Mouse (Mus musculus) intestine, embryonic 16.5 days (tissue): ENCODE measurements around the gene Rap1a. TPM values are rescaled to one million over a fixed set of nuclear protein-coding genes. Genes with fewer than 3 reads are reported as not detected.

ENCODE experiments used
- ATAC-seq: fragments of 200-750 bp; cut with Nextera tagmentation; 2 replicates; pipeline ENCODE4 v1.8.0; 2017; ENCODE audit warnings: moderate TSS enrichment, moderate library complexity
- H3K27ac ChIP-seq: fragments of 300-500 bp; sonication (generic); 2 replicates; pipeline ENCODE4 v1.5.1; 2014; ENCODE audit warnings: mild to moderate bottlenecking, low read length
- H3K27me3 ChIP-seq: fragments of 300-500 bp; sonication (generic); replicated peaks from 2 replicates; pipeline ENCODE4 v1.6.1; 2014; ENCODE audit warnings: low read length, control low read depth, mixed read lengths; ENCODE audit not compliant: control insufficient read depth, insufficient read depth
- H3K36me3 ChIP-seq: fragments of 300-500 bp; sonication (generic); 2 replicates; pipeline ENCODE4 v1.6.1; 2014; ENCODE audit warnings: low read length, control low read depth; ENCODE audit not compliant: control insufficient read depth, insufficient read depth
- H3K4me1 ChIP-seq: fragments of 300-500 bp; sonication (generic); 2 replicates; pipeline ENCODE4 v1.6.1; 2014; ENCODE audit warnings: low read length, control low read depth, mixed read lengths; ENCODE audit not compliant: control insufficient read depth, insufficient read depth
- H3K4me2 ChIP-seq: fragments of 300-500 bp; sonication (generic); 2 replicates; pipeline ENCODE4 v1.6.1; 2014; ENCODE audit warnings: low read depth, low read length, control low read depth
- H3K4me3 ChIP-seq: fragments of 300-500 bp; sonication (generic); 2 replicates; pipeline ENCODE4 v1.5.1; 2014; ENCODE audit warnings: mild to moderate bottlenecking, low read length
- H3K9ac ChIP-seq: fragments of 300-500 bp; sonication (generic); 2 replicates; pipeline ENCODE4 v1.6.1; 2014; ENCODE audit warnings: low read depth, low read length
- H3K9me3 ChIP-seq: fragments of 300-500 bp; sonication (generic); 2 replicates; pipeline ENCODE4 v1.6.1; 2016; ENCODE audit warnings: low read length, control low read depth; ENCODE audit not compliant: control insufficient read depth
- WGBS: fragments of 180-500 bp; shearing (Covaris S2); extraction: QIAGEN DNeasy Blood & Tissue Kit; methylation state at CpG from one replicate; pipeline ENCODE4 v1.1.7; 2014; 5-methylcytosine and 5-hydroxymethylcytosine counted together
- polyA plus RNA-seq: library from polyadenylated mRNA; unstranded; fragments of >200 nt; fragmentation: Nextera tagmentation; extraction: Ambion mirVana; gene quantifications from 2 replicates; pipeline ENCODE4 v1.2.1, GENCODE M21; 2015

Gene Rap1a
- 104 and 107 TPM in 2 replicates for polyA plus RNA-seq

GRCm38 (mm10) chr3:105801191-105802166 is at the start of gene Rap1a:
TSS of gene Rap1a (minus strand) at chr3:105801336.
- ATAC-seq, result peak; percentile 94
- 22% methylated on average over 34 of the region's 50 CpGs for WGBS
- peak within 1 kb of the TSS; percentile 57 for H3K4me2 ChIP-seq
- no peaks in the 10 kb centered on the region for H3K36me3 ChIP-seq
- H3K9ac ChIP-seq, result peak within 1 kb of the TSS; percentile 87
- H3K4me1 ChIP-seq, result peaks cover 17% of the 10 kb centered on the region
- H3K27ac ChIP-seq, result peak within 1 kb of the TSS; percentile 92
- H3K9me3 ChIP-seq, result no peaks in the 10 kb centered on the region
- H3K27me3 ChIP-seq, result no peaks in the 10 kb centered on the region
- peak within 1 kb of the TSS; percentile 78 for H3K4me3 ChIP-seq

GRCm38 (mm10) chr3:105846294-105847069 is 45.3 kb upstream of the Rap1a start:
- no peaks in the 10 kb centered on the region for H3K9me3 ChIP-seq
- no peak overlapping the region for H3K27ac ChIP-seq
- H3K4me2 ChIP-seq, result no peak overlapping the region
- H3K36me3 ChIP-seq, result no peaks in the 10 kb centered on the region
- 37% methylated on average over 7 of the region's 7 CpGs for WGBS
- H3K4me1 ChIP-seq, result no peaks in the 10 kb centered on the region
- peak; percentile 93 for ATAC-seq
- no peak overlapping the region for H3K4me3 ChIP-seq
- H3K27me3 ChIP-seq, result no peaks in the 10 kb centered on the region
- no peak overlapping the region for H3K9ac ChIP-seq

- H3K4me3 ChIP-seq, result no peak overlapping the region
- H3K9ac ChIP-seq, result no peak overlapping the region
- H3K27me3 ChIP-seq, result no peaks in the 10 kb centered on the region
- WGBS, result 84% methylated on average over 4 of the region's 4 CpGs
- H3K4me1 ChIP-seq, result no peaks in the 10 kb centered on the region
- H3K36me3 ChIP-seq, result no peaks in the 10 kb centered on the region
- H3K9me3 ChIP-seq, result no peaks in the 10 kb centered on the region
- H3K4me2 ChIP-seq, result no peak overlapping the region
- no peak for ATAC-seq
- H3K27ac ChIP-seq, result no peak overlapping the region
Observed at GRCm38 (mm10) chr3:105839836-105840235, 38.7 kb upstream of the Rap1a start.

- H3K4me2 ChIP-seq, result no peak overlapping the region
- no peaks in the 10 kb centered on the region for H3K36me3 ChIP-seq
- H3K4me1 ChIP-seq, result no peaks in the 10 kb centered on the region
- no peak for ATAC-seq
- H3K27ac ChIP-seq, result no peak overlapping the region
- no peak overlapping the region for H3K4me3 ChIP-seq
- no peak overlapping the region for H3K9ac ChIP-seq
- no peaks in the 10 kb centered on the region for H3K27me3 ChIP-seq
- 75% methylated on average over 3 of the region's 3 CpGs for WGBS
- no peaks in the 10 kb centered on the region for H3K9me3 ChIP-seq
Observed at GRCm38 (mm10) chr3:105838655-105839054, 37.5 kb upstream of the Rap1a start.

- 85% methylated on average over 3 of the region's 3 CpGs for WGBS
- H3K4me3 ChIP-seq, result no peak overlapping the region
- ATAC-seq, result no peak
- no peaks in the 10 kb centered on the region for H3K9me3 ChIP-seq
- H3K4me2 ChIP-seq, result no peak overlapping the region
- no peaks in the 10 kb centered on the region for H3K27me3 ChIP-seq
- H3K36me3 ChIP-seq, result no peaks in the 10 kb centered on the region
- no peaks in the 10 kb centered on the region for H3K4me1 ChIP-seq
- no peak overlapping the region for H3K27ac ChIP-seq
- H3K9ac ChIP-seq, result no peak overlapping the region
Observed at GRCm38 (mm10) chr3:105836883-105837282, 35.7 kb upstream of the Rap1a start.

GRCm38 (mm10) chr3:105835875-105836274 is 34.7 kb upstream of the Rap1a start:
- no peak for ATAC-seq
- no peaks in the 10 kb centered on the region for H3K4me1 ChIP-seq
- 85% methylated on average over 3 of the region's 3 CpGs for WGBS

DNA sequence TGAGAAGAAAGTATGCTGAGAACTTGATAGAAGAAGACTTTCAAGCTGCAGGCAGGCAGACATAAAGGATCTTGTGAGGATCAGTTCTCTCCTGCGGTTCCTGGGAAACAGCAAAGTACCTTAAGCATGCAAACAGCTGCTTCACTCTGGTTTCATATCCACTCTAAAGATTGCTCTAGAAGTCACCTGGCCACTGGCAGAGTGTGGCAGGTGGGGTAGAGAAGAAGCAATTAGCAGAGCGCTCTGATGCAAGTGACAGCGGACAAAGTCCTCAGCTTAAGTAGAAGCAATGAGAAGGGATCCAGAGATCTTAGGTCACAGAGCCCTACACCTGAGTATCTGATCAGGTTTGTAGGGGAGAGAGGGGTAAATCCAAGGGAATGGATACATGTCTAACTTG is 30.4 kb upstream of the Rap1a start:
- H3K9ac ChIP-seq, result no peak overlapping the region
- H3K27ac ChIP-seq, result no peak overlapping the region
- ATAC-seq, result peak; percentile 58; the same call in 1 of the 2 replicates
- H3K4me1 ChIP-seq, result no peaks in the 10 kb centered on the region
- no peak overlapping the region for H3K4me3 ChIP-seq
- no peak overlapping the region for H3K4me2 ChIP-seq
- WGBS, result 88% methylated on average over 3 of the region's 3 CpGs
- H3K27me3 ChIP-seq, result no peaks in the 10 kb centered on the region
- H3K36me3 ChIP-seq, result no peaks in the 10 kb centered on the region
- H3K9me3 ChIP-seq, result no peaks in the 10 kb centered on the region

More at GRCm38 (mm10) chr3:105835875-105836274, 34.7 kb upstream of the Rap1a start:
- no peak overlapping the region for H3K4me3 ChIP-seq
- H3K9ac ChIP-seq, result no peak overlapping the region
- no peaks in the 10 kb centered on the region for H3K27me3 ChIP-seq
- H3K27ac ChIP-seq, result no peak overlapping the region
- H3K36me3 ChIP-seq, result no peaks in the 10 kb centered on the region
- no peak overlapping the region for H3K4me2 ChIP-seq
- H3K9me3 ChIP-seq, result no peaks in the 10 kb centered on the region

DNA sequence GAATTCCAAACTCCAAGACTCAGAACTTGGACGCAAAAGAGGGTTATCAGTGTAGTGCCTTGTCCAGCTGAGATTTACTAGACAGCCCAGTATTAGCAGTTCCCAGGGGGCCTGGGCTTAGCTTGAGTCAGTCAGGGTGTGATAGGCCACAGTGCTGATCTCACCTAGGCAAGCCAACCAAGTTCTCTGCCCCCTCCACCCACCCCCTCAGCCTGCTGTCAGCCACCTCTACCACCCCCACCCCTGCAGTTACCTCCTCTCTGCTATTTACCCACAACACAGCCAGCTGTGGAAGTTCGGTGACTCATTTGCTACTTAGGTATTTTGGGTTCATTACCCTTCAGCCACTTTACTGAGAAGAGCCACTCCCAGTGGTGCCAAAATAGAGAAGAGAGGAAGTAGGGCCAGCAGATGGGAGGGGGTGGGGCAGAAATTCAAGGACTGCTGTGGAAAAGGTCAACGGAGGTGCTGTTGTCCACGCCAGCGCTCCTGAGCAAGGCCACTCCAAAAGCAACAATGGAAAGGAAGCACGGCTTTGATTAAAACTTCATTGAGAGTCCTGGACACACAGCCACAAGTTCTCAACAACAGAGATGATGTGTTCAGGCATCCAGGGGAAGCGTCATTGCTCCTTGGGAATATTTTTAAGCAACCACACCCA is 24.5 kb upstream of the Rap1a start:
- 0 out of 2 replicates have a peak, but pooled peaks have one; percentile 28 for ATAC-seq
- Histone ChIP-seq H3K27me3 (no peaks in the 10 kb centered on the region), H3K4me3 (no peak overlapping the region), H3K9ac (no peak overlapping the region), H3K4me2 (no peak overlapping the region), H3K27ac (peak overlapping the region; percentile 33; the same call in 1 of the 2 replicates), H3K36me3 (no peaks in the 10 kb centered on the region), H3K9me3 (no peaks in the 10 kb centered on the region), H3K4me1 (peaks cover 4% of the 10 kb centered on the region; the same call in 1 of the 2 replicates)
- WGBS, result 60% methylated on average over 7 of the region's 7 CpGs

DNA sequence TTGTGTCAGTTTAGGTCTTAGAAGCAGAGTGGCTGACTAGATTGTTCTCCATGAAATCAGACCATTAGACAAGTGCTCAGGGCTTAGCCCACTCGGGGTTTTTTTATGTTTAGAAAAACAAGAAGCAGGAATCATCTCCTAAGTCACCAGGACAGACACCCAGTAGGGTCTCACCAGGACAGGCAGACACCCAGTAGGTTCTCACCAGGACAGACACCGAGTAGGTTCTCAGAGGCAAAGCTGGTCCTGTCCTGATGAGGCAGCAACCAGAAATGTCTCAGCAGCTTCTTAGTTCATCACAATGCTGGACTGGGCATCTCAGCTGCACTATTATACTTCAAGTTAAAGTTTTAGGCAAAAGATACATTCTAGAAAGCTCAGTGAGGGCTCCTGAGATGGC is 23.6 kb upstream of the Rap1a start:
- Histone ChIP-seq H3K9ac (no peak overlapping the region), H3K36me3 (no peaks in the 10 kb centered on the region), H3K4me2 (no peak overlapping the region), H3K27me3 (no peaks in the 10 kb centered on the region), H3K4me3 (no peak overlapping the region), H3K27ac (no peak overlapping the region), H3K9me3 (no peaks in the 10 kb centered on the region), H3K4me1 (peaks cover 4% of the 10 kb centered on the region; the same call in 1 of the 2 replicates)
- 57% methylated on average over 2 of the region's 2 CpGs for WGBS
- ATAC-seq, result no peak
